Mouse (Mus musculus): Measurements from ENCODE around the gene Tmem204. TPM values are rescaled to one million over a fixed set of nuclear protein-coding genes. Genes with fewer than 3 reads are reported as not detected.

Tmem204 gene
- polyA plus RNA-seq, 1 experiment from 2014 or later, result 15.4 TPM

Other genes starting within 250 kb of the Tmem204 start
- 27.6 and 28.0 TPM in 2 replicates for gene Hagh, start 243.4 kb downstream of the Tmem204 start, polyA plus RNA-seq (2015; fragmentation: Nextera tagmentation; extraction: Ambion mirVana)
- gene Fahd1, start 233.2 kb downstream of the Tmem204 start, polyA plus RNA-seq (2015; fragmentation: Nextera tagmentation; extraction: Ambion mirVana), result 18.4 and 20.4 TPM in 2 replicates
- gene Igfals, start 217.6 kb downstream of the Tmem204 start, polyA plus RNA-seq (2015; fragmentation: Nextera tagmentation; extraction: Ambion mirVana), result 0.26 and 0.50 TPM in 2 replicates
- 49.6 and 49.8 TPM in 2 replicates for gene Nubp2, start 197.2 kb downstream of the Tmem204 start, polyA plus RNA-seq (2015; fragmentation: Nextera tagmentation; extraction: Ambion mirVana)
- gene Spsb3, start 196.9 kb downstream of the Tmem204 start, polyA plus RNA-seq (2015; fragmentation: Nextera tagmentation; extraction: Ambion mirVana), result 38.5 and 40.0 TPM in 2 replicates
- 33.9 and 35.6 TPM in 2 replicates for gene Eme2, start 188.5 kb downstream of the Tmem204 start, polyA plus RNA-seq (2015; fragmentation: Nextera tagmentation; extraction: Ambion mirVana)
- 80.4 and 83.3 TPM in 2 replicates for gene Mrps34, start 188.5 kb downstream of the Tmem204 start, polyA plus RNA-seq (2015; fragmentation: Nextera tagmentation; extraction: Ambion mirVana)
- gene Nme3, start 187.1 kb downstream of the Tmem204 start, polyA plus RNA-seq (2015; fragmentation: Nextera tagmentation; extraction: Ambion mirVana), result 35.5 and 38.2 TPM in 2 replicates
- gene Mapk8ip3, start 146.6 kb downstream of the Tmem204 start, polyA plus RNA-seq (2015; fragmentation: Nextera tagmentation; extraction: Ambion mirVana), result 42.7 and 45.2 TPM in 2 replicates
- gene Jpt2, start 122.9 kb downstream of the Tmem204 start, polyA plus RNA-seq (2015; fragmentation: Nextera tagmentation; extraction: Ambion mirVana), result 224 and 236 TPM in 2 replicates
- gene Cramp1l, start 67.8 kb downstream of the Tmem204 start, polyA plus RNA-seq (2015; fragmentation: Nextera tagmentation; extraction: Ambion mirVana), result 7.4 and 8.4 TPM in 2 replicates
- 18.7 and 22.5 TPM in 2 replicates for gene Ift140, start 67.5 kb downstream of the Tmem204 start, polyA plus RNA-seq (2015; fragmentation: Nextera tagmentation; extraction: Ambion mirVana)
- 47.6 and 54.3 TPM in 2 replicates for gene Telo2, start 32.4 kb upstream of the Tmem204 start, polyA plus RNA-seq (2015; fragmentation: Nextera tagmentation; extraction: Ambion mirVana)
- 1.3 and 1.7 TPM in 2 replicates for gene Ptx4, start 37.2 kb upstream of the Tmem204 start, polyA plus RNA-seq (2015; fragmentation: Nextera tagmentation; extraction: Ambion mirVana)
- gene Clcn7, start 49.8 kb upstream of the Tmem204 start, polyA plus RNA-seq (2015; fragmentation: Nextera tagmentation; extraction: Ambion mirVana), result 26.5 and 27.2 TPM in 2 replicates
- gene Ccdc154, start 78.9 kb upstream of the Tmem204 start, polyA plus RNA-seq (2015; fragmentation: Nextera tagmentation; extraction: Ambion mirVana), result not detected in 2 replicates
- gene Gm38655, start 91.9 kb upstream of the Tmem204 start, polyA plus RNA-seq (2015; fragmentation: Nextera tagmentation; extraction: Ambion mirVana), result not detected in 2 replicates
- gene BC003965, start 101.0 kb upstream of the Tmem204 start, polyA plus RNA-seq (2015; fragmentation: Nextera tagmentation; extraction: Ambion mirVana), result 34.2 and 34.5 TPM in 2 replicates
- 9.7 and 11.4 TPM in 2 replicates for gene Unkl, start 104.8 kb upstream of the Tmem204 start, polyA plus RNA-seq (2015; fragmentation: Nextera tagmentation; extraction: Ambion mirVana)
- gene Gnptg, start 156.5 kb upstream of the Tmem204 start, polyA plus RNA-seq (2015; fragmentation: Nextera tagmentation; extraction: Ambion mirVana), result 34.9 and 35.5 TPM in 2 replicates
- gene Tsr3, start 156.6 kb upstream of the Tmem204 start, polyA plus RNA-seq (2015; fragmentation: Nextera tagmentation; extraction: Ambion mirVana), result 57.0 and 59.4 TPM in 2 replicates
- gene Baiap3, start 172.8 kb upstream of the Tmem204 start, polyA plus RNA-seq (2015; fragmentation: Nextera tagmentation; extraction: Ambion mirVana), result 1.1 and 1.7 TPM in 2 replicates
- 679 and 685 TPM in 2 replicates for gene Ube2i, start 191.0 kb upstream of the Tmem204 start, polyA plus RNA-seq (2015; fragmentation: Nextera tagmentation; extraction: Ambion mirVana)
- 0.70 and 0.78 TPM in 2 replicates for gene Prss34, start 214.8 kb upstream of the Tmem204 start, polyA plus RNA-seq (2015; fragmentation: Nextera tagmentation; extraction: Ambion mirVana)
- gene Prss28, start 225.1 kb upstream of the Tmem204 start, polyA plus RNA-seq (2015; fragmentation: Nextera tagmentation; extraction: Ambion mirVana), result not detected in 2 replicates
- not detected in 2 replicates for gene Prss29, start 235.1 kb upstream of the Tmem204 start, polyA plus RNA-seq (2015; fragmentation: Nextera tagmentation; extraction: Ambion mirVana)

Data from limb, embryonic 13.5 days (tissue).